ENCODE assay signal across 10 mouse cellular contexts in genomic region chr5:24352251-24352859, GRCm38 (mm10). TPM values are rescaled to one million over a fixed set of nuclear protein-coding genes. Genes with fewer than 3 reads are reported as not detected.
DNase-seq lines count a peak whose midpoint lies in the region; ATAC-seq lines count a peak whose summit lies in the region.
"Had no signal": no experiment of that assay in that cellular context is flagged by ENCODE, and none has a peak within 500 bp of the region (broad histone marks: within the 10 kb centered on the region; RNA-seq: fewer than 3 reads in every experiment).

No protein-coding gene starts in this region.

- H3K9ac ChIP-seq in forebrain, embryonic 12.5 days = peak overlapping the region; percentile 89
- H3K9ac ChIP-seq in hindbrain, embryonic 15.5 days = peak overlapping the region; percentile 75
- peak overlapping the region; percentile 85 for H3K9ac ChIP-seq in midbrain, embryonic 15.5 days

- H3K4me1 ChIP-seq in forebrain, embryonic 12.5 days = peaks cover 63% of the 10 kb centered on the region
- H3K4me1 ChIP-seq in hindbrain, embryonic 15.5 days (replicated peaks) = peaks cover 51% of the 10 kb centered on the region
- peaks cover 52% of the 10 kb centered on the region for H3K4me1 ChIP-seq in midbrain, embryonic 15.5 days

- 2% methylated on average over 24 of the region's 24 CpGs for WGBS in forebrain, embryonic 12.5 days
- WGBS in hindbrain, embryonic 15.5 days = 2% methylated on average over 24 of the region's 24 CpGs
- WGBS in midbrain, embryonic 15.5 days = 1% methylated on average over 24 of the region's 24 CpGs

- DNase-seq in heart, adult 11 months = peak; percentile 97
- DNase-seq in heart, adult 8-10 months (ENCODE audit: low spot score) = no peak
- DNase-seq in adrenal gland, adult 8-10 months = peak; percentile 74
- peak; percentile 39 for DNase-seq in thymus, postnatal 25 days
- no peak for DNase-seq in urinary bladder, adult 18-20 months (ENCODE audit: low spot score in 2 of 2)

- peak overlapping the region; percentile 96 for H3K27ac ChIP-seq in forebrain, embryonic 12.5 days
- peak overlapping the region; percentile 82 for H3K27ac ChIP-seq in hindbrain, embryonic 15.5 days (replicated peaks)
- H3K27ac ChIP-seq in midbrain, embryonic 15.5 days = peak overlapping the region; percentile 91
- H3K27ac ChIP-seq: macrophage had no signal

- peak; percentile 50 for ATAC-seq in forebrain, embryonic 12.5 days (ENCODE audit: low FRiP score)
- ATAC-seq in hindbrain, embryonic 15.5 days (ENCODE audit: low FRiP score, low read depth) = peak; percentile 4; the same call in 1 of the 2 replicates
- ATAC-seq in midbrain, embryonic 15.5 days (replicated peaks) = peak; percentile 29
- ATAC-seq: Patski had no signal

- no peaks in the 10 kb centered on the region for H3K36me3 ChIP-seq in forebrain, embryonic 12.5 days (replicated peaks)
- no peaks in the 10 kb centered on the region for H3K36me3 ChIP-seq in hindbrain, embryonic 15.5 days
- no peaks in the 10 kb centered on the region for H3K36me3 ChIP-seq in midbrain, embryonic 15.5 days (replicated peaks)

- H3K27me3 ChIP-seq in forebrain, embryonic 12.5 days = peaks cover 54% of the 10 kb centered on the region
- H3K27me3 ChIP-seq in hindbrain, embryonic 15.5 days = no peaks in the 10 kb centered on the region
- H3K27me3 ChIP-seq in midbrain, embryonic 15.5 days (replicated peaks) = no peaks in the 10 kb centered on the region

- H3K4me3 ChIP-seq in forebrain, embryonic 12.5 days (replicated peaks) = peak overlapping the region; percentile 77
- H3K4me3 ChIP-seq in hindbrain, embryonic 15.5 days = peak overlapping the region; percentile 64
- H3K4me3 ChIP-seq in midbrain, embryonic 15.5 days = peak overlapping the region; percentile 78

- H3K9me3 ChIP-seq in forebrain, embryonic 12.5 days = no peaks in the 10 kb centered on the region
- no peaks in the 10 kb centered on the region for H3K9me3 ChIP-seq in hindbrain, embryonic 15.5 days
- no peaks in the 10 kb centered on the region for H3K9me3 ChIP-seq in midbrain, embryonic 15.5 days

- H3K4me2 ChIP-seq in forebrain, embryonic 12.5 days = peak overlapping the region; percentile 98
- H3K4me2 ChIP-seq in hindbrain, embryonic 15.5 days = peak overlapping the region; percentile 88
- H3K4me2 ChIP-seq in midbrain, embryonic 15.5 days = peak overlapping the region; percentile 62

RNA-seq across cellular contexts. Expression of gene Kcnh2, which starts 1.0 kb away (rescaled TPM):
- 10 to 100 TPM; 48.8 to 95.2 (median 71.0) TPM for total RNA-seq in heart, adult 8-10 months (2022)
- 10 to 100 TPM; 17.7 to 47.2 (median 36.0) TPM for total RNA-seq in adrenal gland, adult 8-10 months (2022)
- polyA plus RNA-seq in forebrain, embryonic 12.5 days (2016; fragmentation: Nextera tagmentation; extraction: Ambion mirVana) = 9.8 and 10.1 TPM in 2 replicates
- 13.0 and 17.9 TPM in 2 replicates for polyA plus RNA-seq in hindbrain, embryonic 15.5 days (2015; fragmentation: Nextera tagmentation; extraction: Ambion mirVana)
- polyA plus RNA-seq in midbrain, embryonic 15.5 days (2015; fragmentation: Nextera tagmentation; extraction: Ambion mirVana) = 11.8 and 13.9 TPM in 2 replicates
- polyA plus RNA-seq: macrophage had no signal

RNA-seq across cellular contexts. Expression of gene Nos3, which starts 12.3 kb away (rescaled TPM):
- total RNA-seq in heart, adult 8-10 months (2022) = 10 to 100 TPM; 21.4 to 26.9 (median 23.8) TPM
- total RNA-seq in adrenal gland, adult 8-10 months (2022) = 10 to 100 TPM in 1 of 4 experiments, 1 to 10 TPM in 3; 6.5 to 11.2 (median 9.1) TPM
- polyA plus RNA-seq in forebrain, embryonic 12.5 days (2016; fragmentation: Nextera tagmentation; extraction: Ambion mirVana) = 7.1 and 7.2 TPM in 2 replicates
- polyA plus RNA-seq in hindbrain, embryonic 15.5 days (2015; fragmentation: Nextera tagmentation; extraction: Ambion mirVana) = 9.6 and 10.7 TPM in 2 replicates
- polyA plus RNA-seq in midbrain, embryonic 15.5 days (2015; fragmentation: Nextera tagmentation; extraction: Ambion mirVana) = 10.9 and 11.9 TPM in 2 replicates
- polyA plus RNA-seq: macrophage had no signal

RNA-seq across cellular contexts. Expression of gene Atg9b, which starts 39.6 kb away (rescaled TPM):
- 1 to 10 TPM in 2 of 4 experiments, under 1 TPM in 2; 0.73 to 1.7 (median 1.1) TPM for total RNA-seq in heart, adult 8-10 months (2022)
- total RNA-seq in adrenal gland, adult 8-10 months (2022) = 1 to 10 TPM in 1 of 4 experiments, under 1 TPM in 3; 0.55 to 1.3 (median 0.64) TPM
- polyA plus RNA-seq in forebrain, embryonic 12.5 days (2016; fragmentation: Nextera tagmentation; extraction: Ambion mirVana) = 0.34 and 0.53 TPM in 2 replicates
- polyA plus RNA-seq in hindbrain, embryonic 15.5 days (2015; fragmentation: Nextera tagmentation; extraction: Ambion mirVana) = 2.9 and 3.6 TPM in 2 replicates
- polyA plus RNA-seq in midbrain, embryonic 15.5 days (2015; fragmentation: Nextera tagmentation; extraction: Ambion mirVana) = 2.3 and 2.9 TPM in 2 replicates

RNA-seq across cellular contexts. Expression of gene Abcb8, which starts 41.1 kb away (rescaled TPM):
- 100 to 1,000 TPM in 2 of 4 experiments, 10 to 100 TPM in 2; 96.5 to 106 (median 101) TPM for total RNA-seq in heart, adult 8-10 months (2022)
- 10 to 100 TPM; 73.5 to 97.6 (median 86.0) TPM for total RNA-seq in adrenal gland, adult 8-10 months (2022)
- polyA plus RNA-seq in forebrain, embryonic 12.5 days (2016; fragmentation: Nextera tagmentation; extraction: Ambion mirVana) = 43.6 and 47.4 TPM in 2 replicates
- polyA plus RNA-seq in hindbrain, embryonic 15.5 days (2015; fragmentation: Nextera tagmentation; extraction: Ambion mirVana) = 49.7 and 56.5 TPM in 2 replicates
- 57.1 and 60.0 TPM in 2 replicates for polyA plus RNA-seq in midbrain, embryonic 15.5 days (2015; fragmentation: Nextera tagmentation; extraction: Ambion mirVana)

Comparison
In these comparisons a context has a peak if more than half of its experiments do, and no peak if none do; other contexts are left out.
1. DNase-seq: peak in heart, adult 11 months (single experiment), adrenal gland, adult 8-10 months (single experiment) and thymus, postnatal 25 days (single experiment); none in heart, adult 8-10 months (single experiment) and urinary bladder, adult 18-20 months (0 of 2).
2. Peak in every context shown above with its lines, with median percentiles within 50 percentile points of each other: ATAC-seq, H3K27ac ChIP-seq, H3K4me2 ChIP-seq, H3K4me3 ChIP-seq and H3K9ac ChIP-seq.